Mouse (Mus musculus): ENCODE measurements at regions not wholly inside any gene's neighbourhood (a gene's known extent, or its start where the extent isn't known, plus 50 kb on each side); places are given as distances from the start of the nearest gene placed in this dataset.
"Not testable (repeated sequence)": the region's sequence is repeated elsewhere in the genome, so short reads cannot be mapped to it uniquely, and the experiment has no call there.

GRCm38 (mm10) chr17:43161306-43161705, 108.8 kb upstream of the Adgrf1 start:
- H3K9me3 ChIP-seq (ENCODE audit: control insufficient read depth, low read length); H3K27me3 ChIP-seq (ENCODE audit: control insufficient read depth, insufficient read depth, low read depth, low read length); H3K4me2 ChIP-seq (ENCODE audit: low read depth, low read length); ATAC-seq (ENCODE audit: low read depth); H3K9ac ChIP-seq (ENCODE audit: low read length); H3K27ac ChIP-seq (ENCODE audit: low read length); H3K36me3 ChIP-seq (ENCODE audit: control insufficient read depth, insufficient read depth, low read length); H3K4me3 ChIP-seq (ENCODE audit: low read length): not testable (repeated sequence)
- H3K4me1 ChIP-seq (replicated peaks; ENCODE audit: control insufficient read depth, insufficient read depth, low read length) = peaks cover 15% of the 10 kb centered on the region
- WGBS = 55% methylated on average over 8 of the region's 10 CpGs

DNA sequence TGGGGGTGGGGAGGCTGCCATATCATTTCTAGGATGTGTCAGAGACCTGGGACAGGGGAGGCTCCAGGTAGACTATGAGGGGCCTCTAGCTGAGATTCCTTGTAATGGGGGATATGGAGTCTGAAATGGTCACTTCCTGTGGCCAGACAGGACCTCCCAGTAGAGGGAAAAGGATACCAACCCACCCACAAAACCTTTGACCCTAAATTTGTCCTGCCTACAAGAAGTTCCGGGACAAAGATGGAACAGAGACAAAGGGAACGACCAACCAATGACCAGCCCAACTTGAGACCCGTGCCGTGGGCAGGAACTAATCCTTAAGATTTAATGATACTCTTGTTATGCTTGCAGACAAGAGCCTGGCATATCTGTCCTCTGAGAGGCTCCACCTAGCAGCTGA, 107.0 kb upstream of the Adgrf1 start:
- H3K9ac ChIP-seq (ENCODE audit: low read length) = no peak overlapping the region

GRCm38 (mm10) chr17:43166091-43166490, 104.0 kb upstream of the Adgrf1 start:
- H3K9ac ChIP-seq (ENCODE audit: low read length) = no peak overlapping the region
- 55% methylated on average over 4 of the region's 4 CpGs for WGBS
- no peaks in the 10 kb centered on the region for H3K27me3 ChIP-seq (ENCODE audit: control insufficient read depth, insufficient read depth, low read depth, low read length)
- no peaks in the 10 kb centered on the region for H3K36me3 ChIP-seq (ENCODE audit: control insufficient read depth, insufficient read depth, low read length)
- no peak overlapping the region for H3K4me2 ChIP-seq (ENCODE audit: low read depth, low read length)
- no peak overlapping the region for H3K27ac ChIP-seq (ENCODE audit: low read length)
- ATAC-seq (ENCODE audit: low read depth) = no peak
- no peaks in the 10 kb centered on the region for H3K9me3 ChIP-seq (ENCODE audit: control insufficient read depth, low read length)
- H3K4me1 ChIP-seq (replicated peaks; ENCODE audit: control insufficient read depth, insufficient read depth, low read length) = no peaks in the 10 kb centered on the region
- no peak overlapping the region for H3K4me3 ChIP-seq (ENCODE audit: low read length)

More for the DNA sequence above, 107.0 kb upstream of the Adgrf1 start:
- no peak for ATAC-seq (ENCODE audit: low read depth)
- Histone ChIP-seq H3K4me1 (replicated peaks; ENCODE audit: control insufficient read depth, insufficient read depth, low read length) (peaks cover 11% of the 10 kb centered on the region), H3K36me3 (ENCODE audit: control insufficient read depth, insufficient read depth, low read length) (no peaks in the 10 kb centered on the region), H3K27me3 (ENCODE audit: control insufficient read depth, insufficient read depth, low read depth, low read length) (no peaks in the 10 kb centered on the region), H3K27ac (ENCODE audit: low read length) (no peak overlapping the region), H3K4me2 (ENCODE audit: low read depth, low read length) (no peak overlapping the region), H3K4me3 (ENCODE audit: low read length) (no peak overlapping the region), H3K9me3 (ENCODE audit: control insufficient read depth, low read length) (no peaks in the 10 kb centered on the region)
- WGBS = 80% methylated on average over 4 of the region's 4 CpGs

- Histone ChIP-seq H3K27me3 (ENCODE audit: control insufficient read depth, insufficient read depth, low read depth, low read length) (no peaks in the 10 kb centered on the region), H3K36me3 (ENCODE audit: control insufficient read depth, insufficient read depth, low read length) (no peaks in the 10 kb centered on the region)
- 80% methylated on average over 1 of the region's 1 CpGs for WGBS
Observed at GRCm38 (mm10) chr17:43169435-43169834, 100.7 kb upstream of the Adgrf1 start.

GRCm38 (mm10) chr17:43172657-43173165, 97.4 kb upstream of the Adgrf1 start:
- no peak for ATAC-seq (ENCODE audit: low read depth)
- Histone ChIP-seq H3K36me3 (ENCODE audit: control insufficient read depth, insufficient read depth, low read length) (no peaks in the 10 kb centered on the region), H3K4me3 (ENCODE audit: low read length) (no peak overlapping the region), H3K9ac (ENCODE audit: low read length) (no peak overlapping the region), H3K4me2 (ENCODE audit: low read depth, low read length) (no peak overlapping the region), H3K4me1 (replicated peaks; ENCODE audit: control insufficient read depth, insufficient read depth, low read length) (no peaks in the 10 kb centered on the region), H3K9me3 (ENCODE audit: control insufficient read depth, low read length) (no peaks in the 10 kb centered on the region), H3K27ac (ENCODE audit: low read length) (no peak overlapping the region), H3K27me3 (ENCODE audit: control insufficient read depth, insufficient read depth, low read depth, low read length) (no peaks in the 10 kb centered on the region)
- WGBS = 79% methylated on average over 6 of the region's 6 CpGs

More at GRCm38 (mm10) chr17:43169435-43169834, 100.7 kb upstream of the Adgrf1 start:
- H3K27ac ChIP-seq (ENCODE audit: low read length) = no peak overlapping the region
- H3K9ac ChIP-seq (ENCODE audit: low read length) = no peak overlapping the region
- H3K9me3 ChIP-seq (ENCODE audit: control insufficient read depth, low read length) = no peaks in the 10 kb centered on the region
- ATAC-seq (ENCODE audit: low read depth) = no peak
- no peak overlapping the region for H3K4me2 ChIP-seq (ENCODE audit: low read depth, low read length)
- no peaks in the 10 kb centered on the region for H3K4me1 ChIP-seq (replicated peaks; ENCODE audit: control insufficient read depth, insufficient read depth, low read length)
- no peak overlapping the region for H3K4me3 ChIP-seq (ENCODE audit: low read length)

GRCm38 (mm10) chr17:43174860-43175259, 95.3 kb upstream of the Adgrf1 start:
- Histone ChIP-seq H3K27ac (ENCODE audit: low read length) (no peak overlapping the region), H3K4me1 (replicated peaks; ENCODE audit: control insufficient read depth, insufficient read depth, low read length) (no peaks in the 10 kb centered on the region), H3K4me3 (ENCODE audit: low read length) (no peak overlapping the region), H3K9me3 (ENCODE audit: control insufficient read depth, low read length) (no peaks in the 10 kb centered on the region), H3K36me3 (ENCODE audit: control insufficient read depth, insufficient read depth, low read length) (no peaks in the 10 kb centered on the region), H3K9ac (ENCODE audit: low read length) (no peak overlapping the region), H3K27me3 (ENCODE audit: control insufficient read depth, insufficient read depth, low read depth, low read length) (no peaks in the 10 kb centered on the region), H3K4me2 (ENCODE audit: low read depth, low read length) (no peak overlapping the region)
- no peak for ATAC-seq (ENCODE audit: low read depth)
- 74% methylated on average over 1 of the region's 1 CpGs for WGBS

GRCm38 (mm10) chr17:43177244-43177643, 92.9 kb upstream of the Adgrf1 start:
- Histone ChIP-seq H3K27ac (ENCODE audit: low read length) (no peak overlapping the region), H3K4me1 (replicated peaks; ENCODE audit: control insufficient read depth, insufficient read depth, low read length) (no peaks in the 10 kb centered on the region), H3K9ac (ENCODE audit: low read length) (no peak overlapping the region), H3K4me3 (ENCODE audit: low read length) (no peak overlapping the region), H3K9me3 (ENCODE audit: control insufficient read depth, low read length) (no peaks in the 10 kb centered on the region), H3K27me3 (ENCODE audit: control insufficient read depth, insufficient read depth, low read depth, low read length) (no peaks in the 10 kb centered on the region), H3K4me2 (ENCODE audit: low read depth, low read length) (no peak overlapping the region), H3K36me3 (ENCODE audit: control insufficient read depth, insufficient read depth, low read length) (no peaks in the 10 kb centered on the region)
- WGBS = 5% methylated on average over 1 of the region's 1 CpGs
- no peak for ATAC-seq (ENCODE audit: low read depth)

DNA sequence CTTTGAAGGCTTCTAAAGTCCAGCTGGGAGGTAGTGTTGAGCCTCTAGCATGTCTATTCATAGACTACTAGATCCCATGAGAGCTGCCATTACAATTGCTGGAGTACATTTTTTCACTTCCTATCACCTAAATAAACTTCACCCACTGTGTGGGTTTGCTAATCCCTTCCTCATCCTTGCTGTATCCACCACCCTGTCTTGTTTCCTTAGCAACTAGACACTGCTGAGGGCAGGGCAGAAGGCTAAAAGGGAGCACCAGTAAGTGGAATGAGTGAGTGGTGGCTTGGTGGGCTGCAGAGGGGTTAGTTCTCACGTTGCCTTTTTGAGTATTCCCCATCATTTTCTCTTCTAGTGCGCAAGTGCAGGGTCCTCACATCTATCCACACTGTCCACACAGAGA, 80.1 kb upstream of the Adgrf1 start:
- peak overlapping the region; percentile 71 for H3K27ac ChIP-seq (ENCODE audit: low read length)
- peaks cover 11% of the 10 kb centered on the region for H3K4me1 ChIP-seq (replicated peaks; ENCODE audit: control insufficient read depth, insufficient read depth, low read length)

GRCm38 (mm10) chr17:43190853-43191485, 79.2 kb upstream of the Adgrf1 start:
- Histone ChIP-seq H3K27ac (ENCODE audit: low read length) (peak overlapping the region; percentile 71), H3K9me3 (ENCODE audit: control insufficient read depth, low read length) (no peaks in the 10 kb centered on the region), H3K27me3 (ENCODE audit: control insufficient read depth, insufficient read depth, low read depth, low read length) (no peaks in the 10 kb centered on the region), H3K4me3 (ENCODE audit: low read length) (no peak overlapping the region), H3K36me3 (ENCODE audit: control insufficient read depth, insufficient read depth, low read length) (no peaks in the 10 kb centered on the region), H3K9ac (ENCODE audit: low read length) (no peak overlapping the region), H3K4me1 (replicated peaks; ENCODE audit: control insufficient read depth, insufficient read depth, low read length) (peaks cover 11% of the 10 kb centered on the region), H3K4me2 (ENCODE audit: low read depth, low read length) (no peak overlapping the region)
- peak; percentile 85 for ATAC-seq (ENCODE audit: low read depth)
- WGBS = 40% methylated on average over 3 of the region's 3 CpGs

More for the DNA sequence above, 80.1 kb upstream of the Adgrf1 start:
- no peaks in the 10 kb centered on the region for H3K9me3 ChIP-seq (ENCODE audit: control insufficient read depth, low read length)
- peak; percentile 51; the same call in 1 of the 2 replicates for ATAC-seq (ENCODE audit: low read depth)
- H3K9ac ChIP-seq (ENCODE audit: low read length) = no peak overlapping the region
- H3K4me2 ChIP-seq (ENCODE audit: low read depth, low read length) = no peak overlapping the region
- H3K36me3 ChIP-seq (ENCODE audit: control insufficient read depth, insufficient read depth, low read length) = no peaks in the 10 kb centered on the region
- no peaks in the 10 kb centered on the region for H3K27me3 ChIP-seq (ENCODE audit: control insufficient read depth, insufficient read depth, low read depth, low read length)
- 50% methylated on average over 2 of the region's 2 CpGs for WGBS
- H3K4me3 ChIP-seq (ENCODE audit: low read length) = no peak overlapping the region
